Mouse (Mus musculus) spleen, adult 2 months (tissue): ENCODE results near the gene Frmpd2.

Experiments used
- CTCF ChIP-seq: fragments of 200-500 bp; IDR thresholded peaks from 2 replicates; pipeline ENCODE4 v1.5.1; 2011; ENCODE audit warnings: mild to moderate bottlenecking, inconsistent platforms; ENCODE audit not compliant: insufficient read depth, insufficient read length, insufficient replicate concordance; ENCODE audit errors: extremely low read depth
- POLR2A ChIP-seq: fragments of 200-500 bp; IDR thresholded peaks from 2 replicates; pipeline ENCODE4 v1.6.1; 2011; ENCODE audit warnings: low read depth, low read length, inconsistent platforms

- no peak for TF ChIP-seq CTCF
- no peak for TF ChIP-seq POLR2A
Observed at GRCm38 (mm10) chr14:33573643-33574042, 102.1 kb downstream of the Frmpd2 start.
